Mouse (Mus musculus): Measurements from ENCODE around the gene Crb2.
A peak's percentile ranks its signal among the peaks of the same experiment; 100 is the strongest.

Gene Crb2

DNA sequence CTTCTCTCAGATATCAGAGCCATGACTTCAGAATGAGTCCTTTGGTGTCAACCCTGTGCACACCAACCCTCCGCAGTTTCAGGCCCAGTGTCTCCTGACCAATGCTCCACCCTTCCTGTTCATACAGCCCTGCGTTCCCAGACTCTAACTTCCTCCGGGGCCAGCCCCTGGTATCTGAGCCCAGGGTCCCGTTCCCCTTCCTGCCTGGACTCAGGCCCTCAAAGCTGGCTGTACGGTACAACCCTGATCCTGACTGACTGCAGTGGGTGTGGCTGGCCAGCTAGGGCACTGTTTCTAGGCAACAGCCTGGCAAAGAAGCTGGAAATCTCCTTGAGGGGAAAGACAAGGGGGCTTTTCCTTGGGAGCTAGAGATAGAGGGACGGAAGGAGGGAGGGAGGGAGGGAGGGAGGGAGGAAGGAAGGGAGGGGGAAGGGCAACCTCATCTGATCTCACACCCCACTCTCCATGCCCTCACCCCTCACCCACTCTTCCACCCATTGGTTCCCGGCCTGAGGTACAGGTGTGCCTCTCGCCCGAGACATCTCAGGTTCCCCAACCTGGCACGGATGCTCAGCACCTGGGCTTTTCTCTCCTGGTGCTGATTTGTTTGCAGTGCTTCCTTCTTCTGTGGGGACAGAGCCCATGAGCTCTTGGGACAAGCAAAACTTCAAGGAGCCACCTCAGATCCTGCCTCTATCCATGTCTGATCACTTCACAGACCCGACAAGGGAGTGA lies 9.9 kb upstream of the Crb2 start:
- no peak for DNase-seq (ENCODE audit: low read depth, low spot score)

GRCm38 (mm10) chr2:37767080-37767547 lies 8.9 kb upstream of the Crb2 start:
- DNase-seq (ENCODE audit: low read depth, low spot score), result peak; percentile 83

GRCm38 (mm10) chr2:37767739-37768138 lies 8.3 kb upstream of the Crb2 start:
- DNase-seq (ENCODE audit: low read depth, low spot score), result no peak

DNA sequence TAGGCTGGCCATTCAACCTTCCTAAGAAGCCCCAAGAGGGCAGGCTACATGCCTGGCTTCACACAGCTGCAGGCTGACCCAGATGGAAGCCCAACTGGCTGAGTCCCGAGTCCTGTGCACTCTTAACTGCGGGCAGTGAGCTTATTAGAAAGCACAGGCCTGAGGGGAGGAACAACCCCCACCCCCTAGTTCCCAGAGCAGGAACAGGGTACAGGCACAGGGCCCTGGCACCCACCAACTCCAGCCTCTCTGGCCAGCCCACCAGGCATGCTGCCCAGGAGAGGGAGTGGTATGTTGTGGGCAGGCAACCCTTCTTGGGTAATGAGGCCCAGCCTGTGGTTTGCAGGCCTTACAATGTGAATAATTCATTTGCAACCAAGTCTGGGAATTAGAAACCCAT lies 7.1 kb upstream of the Crb2 start:
- no peak for DNase-seq (ENCODE audit: low read depth, low spot score)

GRCm38 (mm10) chr2:37769793-37770192 lies 6.3 kb upstream of the Crb2 start:
- no peak for DNase-seq (ENCODE audit: low read depth, low spot score)

DNA sequence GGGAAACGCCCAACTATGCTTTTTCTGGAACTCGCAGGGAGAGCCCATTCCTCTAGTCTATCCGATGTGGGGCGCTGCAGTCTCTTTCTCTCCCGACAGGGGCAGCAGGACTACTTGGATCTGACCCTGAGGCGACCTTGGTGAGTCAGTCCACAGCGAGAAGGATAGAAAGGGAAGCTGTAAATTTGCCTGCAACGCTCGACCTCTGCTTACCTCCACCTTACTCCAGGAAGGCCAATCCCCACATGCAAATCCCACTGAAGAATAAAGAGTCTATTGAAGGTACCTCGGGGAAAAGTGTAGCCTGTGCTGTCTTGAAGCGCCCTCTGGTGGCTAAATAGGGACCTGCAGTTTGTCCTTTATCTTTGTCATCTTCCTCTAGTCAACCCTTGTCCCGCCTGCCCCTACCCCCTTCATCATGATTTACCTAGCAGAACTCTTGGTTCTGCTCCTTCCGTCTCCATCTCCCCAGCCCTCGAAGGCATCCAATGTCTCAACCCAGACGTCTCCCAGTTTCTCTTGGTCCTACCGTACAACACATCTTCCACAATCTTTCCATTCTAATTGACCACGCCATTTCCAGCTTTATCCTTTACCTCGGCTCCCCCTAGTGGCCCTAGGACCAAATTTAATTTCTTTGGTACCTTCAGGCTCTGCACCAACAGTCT lies 4.3 kb upstream of the Crb2 start:
- peak; percentile 94 for DNase-seq (ENCODE audit: low read depth, low spot score)

GRCm38 (mm10) chr2:37774571-37774970 lies 1.5 kb upstream of the Crb2 start:
- DNase-seq (ENCODE audit: low read depth, low spot score), result no peak

- no peak for DNase-seq (ENCODE audit: low read depth, low spot score)
Observed at GRCm38 (mm10) chr2:37776611-37777411, 762 bp downstream of the Crb2 start.

- no peak for DNase-seq (ENCODE audit: low read depth, low spot score)
Observed at GRCm38 (mm10) chr2:37777958-37778720, 2.1 kb downstream of the Crb2 start.

GRCm38 (mm10) chr2:37780270-37780929 lies 4.4 kb downstream of the Crb2 start:
- DNase-seq (ENCODE audit: low read depth, low spot score), result no peak

DNA sequence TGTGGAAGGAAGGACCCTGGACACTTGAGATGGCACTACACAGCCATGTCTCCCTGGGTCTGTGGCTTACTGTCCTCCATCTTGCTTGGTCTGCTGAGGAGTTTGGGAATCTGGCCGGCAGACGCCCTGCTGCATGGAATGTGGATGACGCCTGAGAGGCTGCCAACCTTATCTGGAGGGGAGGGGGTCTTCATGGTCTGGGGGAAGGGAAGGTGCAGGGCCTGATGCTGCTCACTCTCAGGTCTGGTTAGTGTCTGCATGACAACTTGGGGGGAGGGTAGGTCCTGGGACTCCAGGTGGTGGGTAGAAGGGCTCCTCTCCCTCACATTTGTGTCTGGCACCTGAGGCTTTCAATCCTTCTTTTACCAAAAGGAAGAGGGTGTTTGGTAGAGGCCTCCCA lies 5.4 kb downstream of the Crb2 start:
- DNase-seq (ENCODE audit: low read depth, low spot score), result no peak

GRCm38 (mm10) chr2:37782002-37782401 lies 6.0 kb downstream of the Crb2 start:
- DNase-seq (ENCODE audit: low read depth, low spot score), result no peak

- DNase-seq (ENCODE audit: low read depth, low spot score), result peak; percentile 74
Observed at GRCm38 (mm10) chr2:37784473-37784872, 8.4 kb downstream of the Crb2 start.

DNA sequence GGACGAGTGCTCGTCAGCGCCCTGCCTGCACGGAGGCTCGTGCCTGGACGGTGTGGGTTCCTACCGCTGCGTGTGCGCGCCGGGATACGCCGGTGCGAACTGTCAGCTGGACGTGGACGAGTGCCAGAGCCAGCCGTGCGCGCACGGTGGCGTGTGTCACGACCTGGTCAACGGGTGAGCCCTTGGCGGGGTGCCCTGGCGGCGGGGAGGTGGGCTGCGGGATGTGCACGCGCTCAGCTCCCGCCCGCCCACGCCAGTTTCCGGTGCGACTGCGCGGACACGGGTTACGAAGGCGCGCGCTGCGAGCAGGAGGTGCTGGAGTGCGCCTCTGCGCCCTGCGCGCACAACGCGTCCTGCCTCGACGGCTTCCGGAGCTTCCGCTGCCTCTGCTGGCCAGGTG lies 10.4 kb downstream of the Crb2 start:
- DNase-seq (ENCODE audit: low read depth, low spot score), result peak; percentile 33

DNA sequence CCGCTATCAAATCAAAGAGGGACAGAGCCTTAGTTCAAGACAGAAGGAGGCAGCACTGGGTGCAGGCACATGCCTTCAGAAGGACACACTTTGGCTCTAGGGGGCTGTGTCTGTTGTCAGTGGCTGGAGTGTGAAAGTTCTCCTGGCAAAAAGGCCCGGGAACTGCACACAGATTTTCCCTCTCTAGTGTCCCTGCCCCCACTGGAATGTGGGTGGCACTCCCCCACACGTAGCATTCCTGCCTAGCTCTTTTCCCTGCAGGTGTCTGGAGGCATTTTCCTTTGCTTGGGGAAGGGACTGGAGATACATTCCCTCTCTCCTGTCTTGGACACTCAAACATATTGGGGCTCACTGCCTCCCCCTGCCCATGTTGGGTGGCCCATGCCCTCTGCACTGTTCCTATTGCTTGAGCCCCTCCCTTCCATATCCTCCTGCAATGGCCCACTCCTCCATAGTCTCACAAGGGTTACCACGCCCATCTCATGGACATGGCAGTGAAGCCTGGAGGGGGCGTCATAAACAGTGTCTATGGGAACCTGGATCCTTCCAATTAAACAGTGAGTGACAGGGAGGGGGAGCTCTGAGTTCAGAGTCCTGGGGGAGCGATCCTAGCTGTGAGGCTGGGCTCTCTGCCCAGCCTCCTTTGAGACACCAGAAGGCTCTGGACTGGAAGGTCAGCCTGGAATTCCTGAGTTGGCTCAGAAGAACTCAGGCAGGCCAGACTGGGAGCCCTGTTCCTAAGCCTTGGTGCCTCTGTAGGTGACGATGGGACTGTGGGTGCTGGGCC lies 12.3 kb downstream of the Crb2 start:
- DNase-seq (ENCODE audit: low read depth, low spot score), result peak; percentile 60

DNA sequence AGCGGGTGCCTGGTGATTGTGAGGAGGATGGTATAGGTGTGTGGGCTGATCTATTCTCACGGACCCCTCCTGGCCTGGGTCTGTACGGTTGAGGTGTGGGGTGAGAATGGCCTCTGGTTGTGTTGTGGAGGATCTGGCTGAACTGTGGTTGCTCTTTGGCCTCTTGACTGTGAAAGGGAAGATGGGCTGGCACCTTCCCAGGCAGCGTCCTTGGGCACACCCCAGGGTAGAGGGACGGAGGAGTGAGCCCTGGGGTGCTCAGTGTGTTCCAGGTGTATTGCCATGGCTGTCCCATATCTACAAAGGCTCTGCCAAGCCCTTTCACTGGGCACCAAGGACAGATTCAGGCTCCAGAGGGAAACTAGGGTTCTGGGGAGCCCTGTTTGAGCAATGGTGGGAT lies 13.0 kb downstream of the Crb2 start:
- no peak for DNase-seq (ENCODE audit: low read depth, low spot score)

GRCm38 (mm10) chr2:37789995-37790394 lies 13.9 kb downstream of the Crb2 start:
- DNase-seq (ENCODE audit: low read depth, low spot score), result no peak

DNA sequence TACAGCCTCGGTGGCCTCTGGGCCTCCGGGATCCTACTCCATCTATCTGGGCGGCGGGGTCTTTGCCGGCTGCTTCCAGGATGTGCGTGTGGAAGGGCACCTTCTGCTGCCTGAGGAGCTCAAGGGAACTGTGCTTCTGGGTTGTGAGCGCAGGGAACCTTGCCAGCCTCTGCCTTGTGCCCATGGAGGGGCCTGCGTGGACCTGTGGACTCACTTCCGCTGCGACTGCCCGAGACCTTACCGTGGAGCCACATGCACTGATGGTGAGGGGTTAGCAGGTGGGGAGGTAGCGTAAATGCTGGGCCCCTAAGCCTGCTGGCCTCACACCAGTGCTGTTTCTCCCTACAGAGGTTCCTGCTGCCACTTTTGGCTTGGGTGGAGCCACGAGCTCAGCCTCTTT lies 14.7 kb downstream of the Crb2 start:
- no peak for DNase-seq (ENCODE audit: low read depth, low spot score)

GRCm38 (mm10) chr2:37791340-37791739 lies 15.3 kb downstream of the Crb2 start:
- no peak for DNase-seq (ENCODE audit: low read depth, low spot score)

DNA sequence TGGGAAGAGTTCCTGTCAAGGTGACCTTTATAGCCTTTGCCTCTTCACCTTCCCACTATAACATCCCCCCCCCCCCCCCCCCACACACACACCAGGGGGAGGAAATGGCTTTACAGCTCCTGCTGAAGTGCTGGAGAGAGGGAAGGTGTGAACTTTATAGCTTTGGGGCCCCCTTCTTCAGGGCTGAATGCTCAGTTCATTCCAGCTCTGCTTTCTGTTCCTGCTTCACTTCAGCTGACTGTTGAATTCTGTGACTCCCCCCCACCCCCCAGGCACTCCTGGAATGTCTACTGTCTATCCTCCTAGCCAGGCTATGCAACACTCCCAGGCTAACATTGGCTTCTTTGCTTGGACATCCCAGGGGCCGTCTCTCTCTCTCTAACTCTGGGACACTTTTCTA lies 20.0 kb downstream of the Crb2 start:
- no peak for DNase-seq (ENCODE audit: low read depth, low spot score)

Data from brain, adult 2 months (tissue).